Comparison of ENCODE assay signal across 8 mouse cellular contexts in genomic region chr7:127967004-127967921, GRCm38 (mm10). TPM values are rescaled to one million over a fixed set of nuclear protein-coding genes. Genes with fewer than 3 reads are reported as not detected.
DNase-seq lines count a peak whose midpoint lies in the region; ATAC-seq lines count a peak whose summit lies in the region.

Fus (plus strand) TSS chr7:127967457.

- peak within 1 kb of the TSS; percentile 99 for H3K9ac ChIP-seq in hindbrain, embryonic 12.5 days

- H3K36me3 ChIP-seq in hindbrain, embryonic 12.5 days, result peaks cover 27% of the 10 kb centered on the region

- peaks cover 20% of the 10 kb centered on the region for H3K4me1 ChIP-seq in hindbrain, embryonic 12.5 days

- H3K4me3 ChIP-seq in hindbrain, embryonic 12.5 days, result peak within 1 kb of the TSS; percentile 95

- WGBS in hindbrain, embryonic 12.5 days, result under 1% methylated on average over 92 of the region's 92 CpGs

- peak; percentile 97 for DNase-seq in Muller cell, postnatal 12 days (ENCODE audit: inconsistent ontology term)
- DNase-seq in cerebellum, adult 9-11 months, result peak; percentile 95
- DNase-seq in frontal cortex, postnatal 10 days (ENCODE audit: low spot score in 2 of 2), result peak; percentile 91 to 94
- peak; percentile 95 to 98 for DNase-seq in layer of hippocampus, postnatal 14 days (ENCODE audit: low spot score in 2 of 2)
- DNase-seq in lung, postnatal 14 days, result peak; percentile 96
- peak; percentile 95 for DNase-seq in retina, adult 2 months (ENCODE audit: low read depth, low spot score)
- DNase-seq in thymus, postnatal 36 days, result peak; percentile 93 to 95

- no peaks in the 10 kb centered on the region for H3K27me3 ChIP-seq in hindbrain, embryonic 12.5 days

- H3K4me2 ChIP-seq in hindbrain, embryonic 12.5 days (replicated peaks), result peak within 1 kb of the TSS; percentile 90

- peak within 1 kb of the TSS; percentile 98 for H3K27ac ChIP-seq in hindbrain, embryonic 12.5 days

- peak; percentile 95 for ATAC-seq in hindbrain, embryonic 12.5 days (ENCODE audit: low FRiP score)

- H3K9me3 ChIP-seq in hindbrain, embryonic 12.5 days (replicated peaks), result no peaks in the 10 kb centered on the region

RNA-seq across cellular contexts. Expression of gene Fus, which starts in this region (rescaled TPM):
- 502 and 538 TPM in 2 replicates for polyA plus RNA-seq in hindbrain, embryonic 12.5 days (2016; fragmentation: Nextera tagmentation; extraction: Ambion mirVana)
- 100 to 1,000 TPM; 328 to 375 TPM for total RNA-seq in layer of hippocampus, postnatal 14 days (2021)

Comparison
In these comparisons a context has a peak if more than half of its experiments do, and no peak if none do; other contexts are left out.
1. Peak in every context shown above with its lines: DNase-seq, ATAC-seq, H3K4me3 ChIP-seq and H3K27ac ChIP-seq.